Mouse (Mus musculus): ENCODE measurements around the gene Dnajb14. TPM values are rescaled to one million over a fixed set of nuclear protein-coding genes. Genes with fewer than 3 reads are reported as not detected.

The Dnajb14 gene
- total and polyA plus RNA-seq, 2 experiments from 2014 or later, result 14.9 to 19.2 TPM

DNA sequence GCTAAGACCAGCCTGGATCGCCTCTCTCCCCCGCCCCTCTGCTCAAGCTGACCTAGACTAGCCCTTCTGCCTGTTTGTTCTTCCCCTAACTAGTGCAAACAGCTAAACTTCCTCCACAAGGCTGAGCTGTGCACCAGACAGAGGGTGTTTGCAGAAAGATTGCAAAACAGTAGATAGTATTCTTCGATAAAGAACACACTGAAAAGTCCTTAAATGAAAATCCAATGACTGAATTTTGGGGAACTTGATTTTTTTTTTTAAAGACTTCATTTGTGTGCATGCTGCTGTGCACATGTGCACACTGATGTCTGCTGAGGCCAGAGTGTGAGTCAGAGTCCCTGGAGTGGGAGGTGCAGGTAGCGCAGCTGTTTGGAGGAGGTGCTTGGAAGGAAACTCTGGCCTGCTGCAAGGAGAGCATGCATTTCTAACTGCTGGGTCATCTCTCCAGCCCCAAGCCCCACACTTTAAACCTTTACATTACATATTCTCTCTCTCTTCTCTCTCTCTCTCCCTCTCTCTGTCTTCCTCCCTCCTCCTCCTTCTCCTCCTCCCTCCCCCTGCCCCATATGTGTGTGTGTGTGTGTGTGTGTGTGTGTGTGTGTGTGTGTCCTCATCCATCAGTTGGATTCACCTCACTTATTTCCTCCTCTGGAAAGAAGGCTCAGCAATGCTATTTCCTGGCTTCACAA, 84.9 kb downstream of the Dnajb14 start:
- ATAC-seq (peak; percentile 48), DNase-seq (no peak)
- H3K27me3 ChIP-seq (ENCODE audit: insufficient read depth, low read length), result no peaks in the 10 kb centered on the region
- no peaks in the 10 kb centered on the region for H3K4me1 ChIP-seq (ENCODE audit: insufficient read depth)
- no peaks in the 10 kb centered on the region for H3K36me3 ChIP-seq (ENCODE audit: insufficient read depth)
- H3K9me3 ChIP-seq (ENCODE audit: low read length), result no peaks in the 10 kb centered on the region
- H3K4me3 ChIP-seq (ENCODE audit: low read depth, low read length), result no peak overlapping the region
- H3K27ac ChIP-seq (ENCODE audit: low read depth, low read length), result peak overlapping the region; percentile 75
- no peak overlapping the region for H3K9ac ChIP-seq
- H3K4me2 ChIP-seq (ENCODE audit: low read depth), result 0 out of 2 replicates have a peak overlapping the region, but pooled peaks have one; percentile 5
- no peak for TF ChIP-seq CTCF (IDR thresholded peaks at IDR 0.05; ENCODE audit: low read depth)
- 81% methylated on average over 4 of the region's 4 CpGs for WGBS

DNA sequence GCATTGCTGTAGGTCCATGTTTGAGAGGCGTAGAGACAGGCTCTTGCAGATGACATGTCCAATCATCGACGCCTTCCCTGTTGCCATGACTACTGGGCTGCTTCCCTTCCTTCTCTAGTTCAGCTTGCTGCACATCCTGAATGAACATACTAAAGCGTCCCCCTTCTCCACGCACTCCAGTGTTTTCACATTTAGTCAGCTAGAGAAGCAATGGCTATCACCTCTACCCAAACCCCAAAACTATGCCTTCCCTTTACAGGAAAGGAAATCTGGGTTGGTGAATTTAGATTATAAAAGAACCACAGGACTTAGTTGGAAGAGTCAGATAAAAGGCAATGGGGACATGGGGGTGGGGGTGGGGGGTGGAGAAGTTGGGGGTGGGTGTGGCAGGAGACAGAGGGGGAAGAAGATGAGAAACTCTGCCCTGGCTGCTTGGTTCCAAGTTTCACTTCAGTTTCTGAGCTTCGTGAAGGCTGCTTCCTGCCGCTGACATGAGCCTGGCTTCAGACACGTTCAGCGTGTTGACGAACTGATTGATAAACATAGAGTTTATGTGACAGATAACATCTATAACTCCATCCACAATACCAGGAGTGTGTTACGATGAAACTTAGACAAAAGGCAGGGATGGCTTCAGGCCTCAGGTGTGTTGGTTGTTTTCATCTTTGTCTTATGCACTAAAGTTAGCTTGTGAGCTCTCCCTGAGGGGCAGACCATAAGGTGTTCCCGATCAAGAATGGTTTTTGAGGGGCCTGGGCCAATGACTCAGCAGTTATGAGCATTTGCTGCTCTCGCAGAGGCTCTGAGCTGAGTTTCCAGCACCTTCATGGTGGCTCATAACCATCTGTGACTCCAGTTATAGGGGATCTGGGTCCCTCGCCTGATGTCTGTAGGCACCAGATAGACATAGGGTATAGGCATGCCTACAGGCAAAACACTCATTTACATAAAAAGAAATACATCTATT, 85.7 kb downstream of the Dnajb14 start:
- H3K4me2 ChIP-seq (ENCODE audit: low read depth), result 0 out of 2 replicates have a peak overlapping the region, but pooled peaks have one; percentile 5
- H3K27ac ChIP-seq (ENCODE audit: low read depth, low read length), result peak overlapping the region; percentile 75

DNA sequence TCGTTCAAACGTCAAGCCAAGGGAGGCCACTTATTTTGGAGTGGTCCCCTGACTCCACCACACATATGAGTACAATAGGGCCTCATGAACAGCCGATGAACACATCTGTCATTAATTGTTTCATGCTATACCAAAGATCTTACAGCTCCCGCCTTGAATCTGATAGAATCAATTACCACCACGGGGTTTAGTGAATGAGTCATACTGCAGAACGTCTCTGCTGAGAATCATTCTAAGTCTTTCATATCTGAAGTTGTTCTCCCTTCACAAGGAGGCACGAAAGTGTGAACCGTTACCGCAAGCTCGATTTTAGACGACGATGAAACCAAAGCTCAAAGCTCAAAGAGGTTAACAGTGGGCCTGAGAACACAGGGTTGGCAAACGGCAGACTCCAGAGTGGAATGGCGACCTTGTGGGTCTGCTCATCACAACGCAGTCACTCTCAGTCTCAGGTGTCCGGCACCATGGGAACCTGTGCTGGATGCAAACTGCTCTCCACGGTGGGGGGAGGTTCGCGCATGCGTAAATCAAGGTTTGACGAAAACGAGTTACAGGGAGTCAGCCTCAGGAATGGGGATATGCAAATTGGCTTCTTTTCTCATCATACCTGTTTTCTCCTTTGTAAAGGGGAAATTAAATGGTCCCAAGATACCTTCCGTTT, 86.9 kb downstream of the Dnajb14 start:
- 71% methylated on average over 23 of the region's 23 CpGs for WGBS
- no peaks in the 10 kb centered on the region for H3K36me3 ChIP-seq (ENCODE audit: insufficient read depth)
- no peak for TF ChIP-seq CTCF (IDR thresholded peaks at IDR 0.05; ENCODE audit: low read depth)
- H3K27ac ChIP-seq (ENCODE audit: low read depth, low read length), result no peak overlapping the region
- H3K4me3 ChIP-seq (ENCODE audit: low read depth, low read length), result no peak overlapping the region
- ATAC-seq (no peak), DNase-seq (no peak)
- H3K4me2 ChIP-seq (ENCODE audit: low read depth), result no peak overlapping the region
- H3K9ac ChIP-seq, result no peak overlapping the region
- H3K4me1 ChIP-seq (ENCODE audit: insufficient read depth), result no peaks in the 10 kb centered on the region
- no peaks in the 10 kb centered on the region for H3K27me3 ChIP-seq (ENCODE audit: insufficient read depth, low read length)
- H3K9me3 ChIP-seq (ENCODE audit: low read length), result no peaks in the 10 kb centered on the region

More for the DNA sequence above, 85.7 kb downstream of the Dnajb14 start:
- H3K9ac ChIP-seq, result no peak overlapping the region
- H3K4me3 ChIP-seq (ENCODE audit: low read depth, low read length), result no peak overlapping the region
- no peaks in the 10 kb centered on the region for H3K9me3 ChIP-seq (ENCODE audit: low read length)
- no peaks in the 10 kb centered on the region for H3K27me3 ChIP-seq (ENCODE audit: insufficient read depth, low read length)
- TF ChIP-seq CTCF (IDR thresholded peaks at IDR 0.05; ENCODE audit: low read depth), result no peak
- no peaks in the 10 kb centered on the region for H3K4me1 ChIP-seq (ENCODE audit: insufficient read depth)
- DNase-seq, result peak; percentile 86
- H3K36me3 ChIP-seq (ENCODE audit: insufficient read depth), result no peaks in the 10 kb centered on the region
- peak; percentile 98 for ATAC-seq
- 62% methylated on average over 14 of the region's 14 CpGs for WGBS

- Histone ChIP-seq H3K4me2 (ENCODE audit: low read depth) (peak overlapping the region; percentile 32), H3K36me3 (ENCODE audit: insufficient read depth) (no peaks in the 10 kb centered on the region), H3K27ac (ENCODE audit: low read depth, low read length) (no peak overlapping the region), H3K4me3 (ENCODE audit: low read depth, low read length) (no peak overlapping the region), H3K9me3 (ENCODE audit: low read length) (no peaks in the 10 kb centered on the region), H3K9ac (no peak overlapping the region), H3K27me3 (ENCODE audit: insufficient read depth, low read length) (no peaks in the 10 kb centered on the region), H3K4me1 (ENCODE audit: insufficient read depth) (no peaks in the 10 kb centered on the region)
- ATAC-seq (no peak), DNase-seq (no peak)
- no peak for TF ChIP-seq CTCF (IDR thresholded peaks at IDR 0.05; ENCODE audit: low read depth)
- 22% methylated on average over 16 of the region's 16 CpGs for WGBS
These were observed 88.1 kb downstream of the Dnajb14 start for GRCm38 (mm10) chr3:137955560-137956081.

- 92% methylated on average over 9 of the region's 9 CpGs for WGBS
- H3K27me3 ChIP-seq (ENCODE audit: insufficient read depth, low read length), result no peaks in the 10 kb centered on the region
- no peak overlapping the region for H3K9ac ChIP-seq
- no peak overlapping the region for H3K27ac ChIP-seq (ENCODE audit: low read depth, low read length)
- H3K9me3 ChIP-seq (ENCODE audit: low read length), result no peaks in the 10 kb centered on the region
- ATAC-seq, result no peak
- no peak overlapping the region for H3K4me2 ChIP-seq (ENCODE audit: low read depth)
- TF ChIP-seq CTCF (IDR thresholded peaks at IDR 0.05; ENCODE audit: low read depth), result no peak
- H3K4me3 ChIP-seq (ENCODE audit: low read depth, low read length), result no peak overlapping the region
- no peaks in the 10 kb centered on the region for H3K36me3 ChIP-seq (ENCODE audit: insufficient read depth)
- no peaks in the 10 kb centered on the region for H3K4me1 ChIP-seq (ENCODE audit: insufficient read depth)
- no peak for DNase-seq
These were observed 90.4 kb downstream of the Dnajb14 start for GRCm38 (mm10) chr3:137957864-137958263.

DNA sequence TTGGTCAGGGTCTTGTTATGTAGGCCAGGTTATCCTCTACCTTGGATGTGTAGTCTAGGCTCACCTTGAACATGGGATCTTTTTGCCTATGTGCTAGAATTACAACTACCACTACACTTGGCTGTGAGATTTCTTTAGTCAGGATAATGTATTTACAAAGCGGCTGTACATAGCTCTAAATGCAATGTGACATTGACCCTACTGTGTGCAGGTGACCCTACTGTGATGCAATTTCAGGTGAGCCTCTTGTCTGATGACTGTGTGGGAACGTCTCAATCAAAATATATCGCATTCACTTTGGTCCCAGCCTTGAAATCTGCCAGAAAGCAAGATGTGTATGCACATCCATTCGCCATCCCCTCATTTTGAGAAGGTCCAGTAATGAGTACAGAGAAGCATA, 90.9 kb downstream of the Dnajb14 start:
- 96% methylated on average over 4 of the region's 4 CpGs for WGBS
- H3K4me3 ChIP-seq (ENCODE audit: low read depth, low read length), result no peak overlapping the region

More for the DNA sequence above, 90.9 kb downstream of the Dnajb14 start:
- no peak for TF ChIP-seq CTCF (IDR thresholded peaks at IDR 0.05; ENCODE audit: low read depth)
- H3K27me3 ChIP-seq (ENCODE audit: insufficient read depth, low read length), result no peaks in the 10 kb centered on the region
- H3K9ac ChIP-seq, result no peak overlapping the region
- no peaks in the 10 kb centered on the region for H3K36me3 ChIP-seq (ENCODE audit: insufficient read depth)
- H3K4me2 ChIP-seq (ENCODE audit: low read depth), result no peak overlapping the region
- DNase-seq (no peak), ATAC-seq (no peak)
- H3K27ac ChIP-seq (ENCODE audit: low read depth, low read length), result no peak overlapping the region
- no peaks in the 10 kb centered on the region for H3K4me1 ChIP-seq (ENCODE audit: insufficient read depth)
- no peaks in the 10 kb centered on the region for H3K9me3 ChIP-seq (ENCODE audit: low read length)
